Mouse (Mus musculus): ENCODE data around the gene Man1c1. TPM values are rescaled to one million over a fixed set of nuclear protein-coding genes. Genes with fewer than 3 reads are reported as not detected.

Man1c1 gene
- polyA plus RNA-seq, 1 experiment from 2014 or later = 5.3 TPM

- DNase-seq (ENCODE audit: low spot score) = peak; percentile 33
- Histone ChIP-seq H3K36me3 (ENCODE audit: control insufficient read depth, insufficient read depth, low read length) (no peaks in the 10 kb centered on the region), H3K4me1 (replicated peaks; ENCODE audit: control insufficient read depth, insufficient read depth, low read length) (peaks cover 7% of the 10 kb centered on the region), H3K4me2 (replicated peaks; ENCODE audit: low read depth, low read length) (no peak overlapping the region), H3K4me3 (ENCODE audit: low read depth, low read length) (no peak overlapping the region), H3K9ac (ENCODE audit: low read depth, low read length) (no peak overlapping the region), H3K27me3 (ENCODE audit: control insufficient read depth, insufficient read depth, low read length) (no peaks in the 10 kb centered on the region), H3K9me3 (ENCODE audit: control insufficient read depth, low read length) (no peaks in the 10 kb centered on the region), H3K27ac (ENCODE audit: low read depth, low read length) (no peak overlapping the region)
- ATAC-seq (ENCODE audit: low FRiP score) = peak; percentile 60
- 11% methylated on average over 13 of the region's 13 CpGs for WGBS
Measured at GRCm38 (mm10) chr4:134734038-134734628, 30.0 kb upstream of the Man1c1 start.

GRCm38 (mm10) chr4:134733371-134733770 is 29.3 kb upstream of the Man1c1 start:
- H3K4me2 ChIP-seq (replicated peaks; ENCODE audit: low read depth, low read length) = no peak overlapping the region
- H3K4me3 ChIP-seq (ENCODE audit: low read depth, low read length) = no peak overlapping the region
- no peak overlapping the region for H3K27ac ChIP-seq (ENCODE audit: low read depth, low read length)
- H3K9me3 ChIP-seq (ENCODE audit: control insufficient read depth, low read length) = no peaks in the 10 kb centered on the region
- no peaks in the 10 kb centered on the region for H3K36me3 ChIP-seq (ENCODE audit: control insufficient read depth, insufficient read depth, low read length)
- no peak for DNase-seq (ENCODE audit: low spot score)
- H3K9ac ChIP-seq (ENCODE audit: low read depth, low read length) = no peak overlapping the region
- no peaks in the 10 kb centered on the region for H3K27me3 ChIP-seq (ENCODE audit: control insufficient read depth, insufficient read depth, low read length)
- 69% methylated on average over 9 of the region's 9 CpGs for WGBS
- no peak for ATAC-seq (ENCODE audit: low FRiP score)
- peaks cover 7% of the 10 kb centered on the region for H3K4me1 ChIP-seq (replicated peaks; ENCODE audit: control insufficient read depth, insufficient read depth, low read length)

- WGBS = 5% methylated on average over 8 of the region's 8 CpGs
- H3K4me2 ChIP-seq (replicated peaks; ENCODE audit: low read depth, low read length) = no peak overlapping the region
- DNase-seq (ENCODE audit: low spot score) (peak; percentile 42), ATAC-seq (ENCODE audit: low FRiP score) (peak; percentile 38; the same call in 1 of the 2 replicates)
- H3K36me3 ChIP-seq (ENCODE audit: control insufficient read depth, insufficient read depth, low read length) = no peaks in the 10 kb centered on the region
- H3K4me3 ChIP-seq (ENCODE audit: low read depth, low read length) = no peak overlapping the region
- peaks cover 7% of the 10 kb centered on the region for H3K4me1 ChIP-seq (replicated peaks; ENCODE audit: control insufficient read depth, insufficient read depth, low read length)
- H3K9ac ChIP-seq (ENCODE audit: low read depth, low read length) = no peak overlapping the region
- H3K9me3 ChIP-seq (ENCODE audit: control insufficient read depth, low read length) = no peaks in the 10 kb centered on the region
- H3K27ac ChIP-seq (ENCODE audit: low read depth, low read length) = no peak overlapping the region
- no peaks in the 10 kb centered on the region for H3K27me3 ChIP-seq (ENCODE audit: control insufficient read depth, insufficient read depth, low read length)
Measured at GRCm38 (mm10) chr4:134730106-134730505, 26.0 kb upstream of the Man1c1 start.

- DNase-seq (ENCODE audit: low spot score) (no peak), ATAC-seq (ENCODE audit: low FRiP score) (no peak)
- Histone ChIP-seq H3K9ac (ENCODE audit: low read depth, low read length) (no peak overlapping the region), H3K27ac (ENCODE audit: low read depth, low read length) (no peak overlapping the region), H3K4me1 (replicated peaks; ENCODE audit: control insufficient read depth, insufficient read depth, low read length) (peaks cover 7% of the 10 kb centered on the region), H3K9me3 (ENCODE audit: control insufficient read depth, low read length) (no peaks in the 10 kb centered on the region), H3K4me2 (replicated peaks; ENCODE audit: low read depth, low read length) (no peak overlapping the region), H3K27me3 (ENCODE audit: control insufficient read depth, insufficient read depth, low read length) (no peaks in the 10 kb centered on the region), H3K36me3 (ENCODE audit: control insufficient read depth, insufficient read depth, low read length) (no peaks in the 10 kb centered on the region), H3K4me3 (ENCODE audit: low read depth, low read length) (no peak overlapping the region)
- WGBS = 67% methylated on average over 13 of the region's 13 CpGs
Measured at GRCm38 (mm10) chr4:134725735-134726345, 21.8 kb upstream of the Man1c1 start.

- Histone ChIP-seq H3K27me3 (ENCODE audit: control insufficient read depth, insufficient read depth, low read length) (no peaks in the 10 kb centered on the region), H3K4me2 (replicated peaks; ENCODE audit: low read depth, low read length) (no peak overlapping the region), H3K36me3 (ENCODE audit: control insufficient read depth, insufficient read depth, low read length) (no peaks in the 10 kb centered on the region), H3K27ac (ENCODE audit: low read depth, low read length) (no peak overlapping the region), H3K4me1 (replicated peaks; ENCODE audit: control insufficient read depth, insufficient read depth, low read length) (peaks cover 2% of the 10 kb centered on the region; the same call in 1 of the 2 replicates), H3K4me3 (ENCODE audit: low read depth, low read length) (no peak overlapping the region), H3K9ac (ENCODE audit: low read depth, low read length) (no peak overlapping the region), H3K9me3 (ENCODE audit: control insufficient read depth, low read length) (no peaks in the 10 kb centered on the region)
- WGBS = 64% methylated on average over 4 of the region's 4 CpGs
- ATAC-seq (ENCODE audit: low FRiP score) = no peak
- no peak for DNase-seq (ENCODE audit: low spot score)
Measured at GRCm38 (mm10) chr4:134724974-134725373, 20.9 kb upstream of the Man1c1 start.

GRCm38 (mm10) chr4:134723251-134723650 is 19.2 kb upstream of the Man1c1 start:
- Histone ChIP-seq H3K36me3 (ENCODE audit: control insufficient read depth, insufficient read depth, low read length) (no peaks in the 10 kb centered on the region), H3K27ac (ENCODE audit: low read depth, low read length) (no peak overlapping the region), H3K4me3 (ENCODE audit: low read depth, low read length) (no peak overlapping the region), H3K4me2 (replicated peaks; ENCODE audit: low read depth, low read length) (no peak overlapping the region), H3K9me3 (ENCODE audit: control insufficient read depth, low read length) (no peaks in the 10 kb centered on the region), H3K4me1 (replicated peaks; ENCODE audit: control insufficient read depth, insufficient read depth, low read length) (no peaks in the 10 kb centered on the region), H3K27me3 (ENCODE audit: control insufficient read depth, insufficient read depth, low read length) (no peaks in the 10 kb centered on the region), H3K9ac (ENCODE audit: low read depth, low read length) (no peak overlapping the region)
- 77% methylated on average over 3 of the region's 3 CpGs for WGBS
- ATAC-seq (ENCODE audit: low FRiP score) (no peak), DNase-seq (ENCODE audit: low spot score) (no peak)

GRCm38 (mm10) chr4:134721076-134721475 is 17.0 kb upstream of the Man1c1 start:
- no peak for ATAC-seq (ENCODE audit: low FRiP score)
- no peaks in the 10 kb centered on the region for H3K27me3 ChIP-seq (ENCODE audit: control insufficient read depth, insufficient read depth, low read length)
- no peaks in the 10 kb centered on the region for H3K36me3 ChIP-seq (ENCODE audit: control insufficient read depth, insufficient read depth, low read length)
- no peaks in the 10 kb centered on the region for H3K9me3 ChIP-seq (ENCODE audit: control insufficient read depth, low read length)
- no peak overlapping the region for H3K4me2 ChIP-seq (replicated peaks; ENCODE audit: low read depth, low read length)
- DNase-seq (ENCODE audit: low spot score) = no peak
- no peaks in the 10 kb centered on the region for H3K4me1 ChIP-seq (replicated peaks; ENCODE audit: control insufficient read depth, insufficient read depth, low read length)
- no peak overlapping the region for H3K4me3 ChIP-seq (ENCODE audit: low read depth, low read length)
- no peak overlapping the region for H3K9ac ChIP-seq (ENCODE audit: low read depth, low read length)
- no peak overlapping the region for H3K27ac ChIP-seq (ENCODE audit: low read depth, low read length)
- WGBS = 85% methylated on average over 6 of the region's 6 CpGs

- H3K4me3 ChIP-seq (ENCODE audit: low read depth, low read length) = no peak overlapping the region
- H3K27me3 ChIP-seq (ENCODE audit: control insufficient read depth, insufficient read depth, low read length) = no peaks in the 10 kb centered on the region
- no peak overlapping the region for H3K27ac ChIP-seq (ENCODE audit: low read depth, low read length)
- no peaks in the 10 kb centered on the region for H3K36me3 ChIP-seq (ENCODE audit: control insufficient read depth, insufficient read depth, low read length)
- H3K4me2 ChIP-seq (replicated peaks; ENCODE audit: low read depth, low read length) = no peak overlapping the region
- DNase-seq (ENCODE audit: low spot score) (no peak), ATAC-seq (ENCODE audit: low FRiP score) (no peak)
- 81% methylated on average over 3 of the region's 3 CpGs for WGBS
- no peaks in the 10 kb centered on the region for H3K4me1 ChIP-seq (replicated peaks; ENCODE audit: control insufficient read depth, insufficient read depth, low read length)
- no peaks in the 10 kb centered on the region for H3K9me3 ChIP-seq (ENCODE audit: control insufficient read depth, low read length)
- H3K9ac ChIP-seq (ENCODE audit: low read depth, low read length) = no peak overlapping the region
Measured at GRCm38 (mm10) chr4:134720371-134720770, 16.3 kb upstream of the Man1c1 start.

- Histone ChIP-seq H3K27ac (ENCODE audit: low read depth, low read length) (no peak overlapping the region), H3K4me1 (replicated peaks; ENCODE audit: control insufficient read depth, insufficient read depth, low read length) (no peaks in the 10 kb centered on the region), H3K9ac (ENCODE audit: low read depth, low read length) (no peak overlapping the region), H3K36me3 (ENCODE audit: control insufficient read depth, insufficient read depth, low read length) (no peaks in the 10 kb centered on the region), H3K4me2 (replicated peaks; ENCODE audit: low read depth, low read length) (no peak overlapping the region), H3K27me3 (ENCODE audit: control insufficient read depth, insufficient read depth, low read length) (no peaks in the 10 kb centered on the region), H3K4me3 (ENCODE audit: low read depth, low read length) (no peak overlapping the region), H3K9me3 (ENCODE audit: control insufficient read depth, low read length) (no peaks in the 10 kb centered on the region)
- DNase-seq (ENCODE audit: low spot score) = no peak
- 83% methylated on average over 8 of the region's 8 CpGs for WGBS
- no peak for ATAC-seq (ENCODE audit: low FRiP score)
Measured at GRCm38 (mm10) chr4:134719489-134719888, 15.4 kb upstream of the Man1c1 start.
